Mouse (Mus musculus) ES-Bruce4 (cell line): Measurements from ENCODE around the gene Cnpy2. TPM values are rescaled to one million over a fixed set of nuclear protein-coding genes. Genes with fewer than 3 reads are reported as not detected.
"Not testable (repeated sequence)": the region's sequence is repeated elsewhere in the genome, so short reads cannot be mapped to it uniquely, and the experiment has no call there.

ENCODE experiments used
- H3K27ac ChIP-seq: 2 replicates; pipeline ENCODE4 v1.5.1; 2012; ENCODE audit warnings: low read length, inconsistent platforms; ENCODE audit not compliant: insufficient read depth
- H3K27me3 ChIP-seq: 2 replicates; pipeline ENCODE4 v1.6.1; 2012; ENCODE audit warnings: mild to moderate bottlenecking, low read length, inconsistent platforms; ENCODE audit not compliant: control insufficient read depth, poor library complexity, insufficient read depth, severe bottlenecking
- H3K36me3 ChIP-seq: 2 replicates; pipeline ENCODE4 v1.6.1; 2012; ENCODE audit warnings: inconsistent platforms, mild to moderate bottlenecking, low read length, moderate library complexity; ENCODE audit not compliant: control insufficient read depth, poor library complexity, insufficient read depth, severe bottlenecking
- H3K4me1 ChIP-seq: one replicate; pipeline ENCODE4 v1.8.1; 2011; ENCODE audit warnings: low read length; ENCODE audit not compliant: control insufficient read depth, insufficient read depth
- H3K4me3 ChIP-seq: 2 replicates; pipeline ENCODE4 v1.5.1; 2011; ENCODE audit warnings: low read depth, mild to moderate bottlenecking, low read length
- H3K9ac ChIP-seq: 2 replicates; pipeline ENCODE4 v1.6.1; 2012; ENCODE audit warnings: low read depth, mild to moderate bottlenecking, inconsistent platforms; ENCODE audit not compliant: poor library complexity, severe bottlenecking
- H3K9me3 ChIP-seq: replicated peaks from 2 replicates; pipeline ENCODE4 v1.6.1; 2012; ENCODE audit warnings: mild to moderate bottlenecking, low read length, inconsistent platforms; ENCODE audit not compliant: control insufficient read depth, poor library complexity, insufficient read depth, severe bottlenecking
- CTCF ChIP-seq: IDR thresholded peaks from one replicate; pipeline ENCODE4 v1.8.1; 2011; ENCODE audit warnings: low read depth, low read length
- EP300 ChIP-seq: IDR thresholded peaks from 2 replicates; pipeline ENCODE4 v1.6.1; 2011; ENCODE audit warnings: low read depth, low read length; ENCODE audit not compliant: insufficient read depth
- POLR2A ChIP-seq: IDR thresholded peaks from one replicate; pipeline ENCODE4 v1.8.1; 2011; ENCODE audit warnings: low read length; ENCODE audit not compliant: insufficient read depth
- polyA plus RNA-seq: library from polyadenylated mRNA; stranded (reverse); fragments of >200 nt; gene quantifications from 2 replicates; pipeline ENCODE4 v1.2.4, GENCODE M21; 2011; ENCODE audit warnings: low read depth; ENCODE audit not compliant: missing spikeins, insufficient read depth, insufficient read length

Gene Cnpy2
- polyA plus RNA-seq, 1 experiment = 62.9 TPM

GRCm38 (mm10) chr10:128282886-128283450, 39.3 kb upstream of the Cnpy2 start:
- TF ChIP-seq POLR2A (no peak), EP300 (no peak), CTCF (no peak)
- Histone ChIP-seq H3K9ac (no peak overlapping the region), H3K27ac (no peak overlapping the region), H3K4me1 (no peaks in the 10 kb centered on the region), H3K27me3 (no peaks in the 10 kb centered on the region), H3K9me3 (no peaks in the 10 kb centered on the region), H3K36me3 (peaks cover 29% of the 10 kb centered on the region), H3K4me3 (peak overlapping the region; percentile 8)

DNA sequence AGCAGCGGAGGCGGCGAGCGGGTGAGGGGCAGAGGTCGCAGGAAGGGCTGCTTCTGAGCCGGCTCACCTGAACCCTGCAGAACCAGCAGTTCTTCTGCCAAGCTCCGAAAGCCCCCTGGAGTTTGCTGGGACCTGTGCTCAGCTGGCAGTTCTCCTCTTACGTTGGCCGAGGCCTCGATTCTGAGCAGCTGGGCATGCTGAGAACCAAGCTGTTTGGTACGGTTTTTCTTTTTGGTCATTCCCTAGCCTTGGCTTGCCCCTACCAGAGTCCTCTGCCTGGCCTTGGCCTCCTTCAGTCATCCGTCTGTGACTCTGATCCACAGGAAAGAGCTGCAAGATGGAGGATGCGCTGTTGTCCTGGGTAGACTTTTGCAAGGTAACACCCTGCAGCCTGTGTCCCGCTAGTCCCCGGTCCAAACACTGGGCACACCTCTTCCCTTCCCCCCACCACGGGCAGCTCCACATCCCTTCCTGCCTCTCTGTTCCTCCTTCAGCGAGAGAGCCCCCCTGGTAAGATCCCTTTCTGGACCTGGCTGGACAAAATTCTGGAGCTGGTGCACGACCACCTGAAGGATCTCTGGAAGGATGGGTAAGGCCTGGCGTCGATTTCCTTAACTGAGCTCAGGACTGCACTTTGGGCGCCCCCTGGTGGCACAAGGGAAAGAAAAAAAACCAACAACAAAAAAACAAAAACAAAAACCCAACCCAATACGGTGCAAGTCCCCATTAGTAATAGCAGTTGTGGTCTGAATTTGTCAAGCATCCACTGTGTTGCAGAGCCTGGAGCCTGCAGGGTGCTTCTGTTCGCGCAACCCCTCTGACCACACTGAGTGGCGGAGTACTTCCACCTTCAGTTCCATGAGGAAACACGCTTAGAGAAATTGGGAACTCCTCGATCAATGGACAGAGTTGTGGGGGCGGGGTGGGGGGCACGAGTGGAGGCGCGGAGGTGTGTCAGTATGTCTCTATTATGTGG, 38.4 kb upstream of the Cnpy2 start:
- TF ChIP-seq POLR2A (no peak), CTCF (peak; percentile 72)
- peak overlapping the region; percentile 10; the same call in 1 of the 2 replicates for H3K9ac ChIP-seq

DNA sequence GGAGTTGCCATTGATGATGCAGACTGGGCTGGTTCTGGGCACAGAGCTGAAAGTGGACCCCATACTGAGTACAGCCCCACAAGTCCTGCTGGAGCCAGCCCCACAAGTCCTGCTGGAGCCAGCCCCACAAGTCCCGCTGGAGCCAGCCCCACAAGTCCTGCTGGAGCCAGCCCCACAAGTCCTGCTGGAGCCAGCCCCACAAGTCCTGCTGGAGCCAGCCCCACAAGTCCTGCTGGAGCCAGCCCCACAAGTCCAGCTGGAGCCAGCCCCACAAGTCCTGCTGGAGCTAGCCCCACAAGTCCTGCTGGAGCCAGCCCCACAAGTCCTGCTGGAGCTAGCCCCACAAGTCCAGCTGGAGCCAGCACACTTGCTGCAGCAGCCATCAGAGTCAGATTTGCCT, 31.7 kb upstream of the Cnpy2 start:
- H3K36me3 ChIP-seq = peaks cover 24% of the 10 kb centered on the region
- not testable (repeated sequence) for H3K9ac ChIP-seq, H3K27me3 ChIP-seq, H3K27ac ChIP-seq, H3K4me1 ChIP-seq, H3K4me3 ChIP-seq, H3K9me3 ChIP-seq

More for the DNA sequence above, 38.4 kb upstream of the Cnpy2 start:
- Histone ChIP-seq H3K27me3 (no peaks in the 10 kb centered on the region), H3K4me3 (peak overlapping the region; percentile 25), H3K36me3 (peaks cover 23% of the 10 kb centered on the region), H3K4me1 (no peaks in the 10 kb centered on the region), H3K9me3 (no peaks in the 10 kb centered on the region), H3K27ac (peak overlapping the region; percentile 5; the same call in 1 of the 2 replicates)

GRCm38 (mm10) chr10:128296370-128297090, 25.7 kb upstream of the Cnpy2 start:
- no peak overlapping the region for H3K9ac ChIP-seq
- peaks cover 7% of the 10 kb centered on the region for H3K36me3 ChIP-seq

DNA sequence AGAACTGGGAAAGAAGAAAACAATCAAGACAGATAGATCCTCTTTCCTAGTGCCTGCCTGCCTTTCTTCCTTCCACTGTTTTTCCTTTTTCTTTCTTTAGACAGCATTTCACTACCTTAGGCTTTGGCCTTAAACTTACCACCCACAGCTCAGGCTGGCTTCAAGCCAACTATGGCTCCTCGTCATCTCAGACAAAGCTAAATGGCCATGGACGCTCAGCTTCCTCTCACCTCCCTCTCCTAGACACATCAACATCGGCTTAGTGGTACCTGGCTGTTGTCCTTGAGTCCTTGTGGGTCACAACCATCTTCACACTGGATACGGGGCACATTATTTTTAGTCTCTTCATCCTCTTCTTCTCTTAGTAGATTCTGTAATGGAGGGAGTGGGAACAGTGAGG, 25.0 kb upstream of the Cnpy2 start:
- H3K27me3 ChIP-seq = no peaks in the 10 kb centered on the region
- TF ChIP-seq POLR2A (no peak), EP300 (no peak), CTCF (no peak)
- peak overlapping the region; percentile 34 for H3K4me3 ChIP-seq
- H3K27ac ChIP-seq = no peak overlapping the region
- H3K9ac ChIP-seq = peak overlapping the region; percentile 9; the same call in 1 of the 2 replicates
- no peaks in the 10 kb centered on the region; the same call in 1 of the 2 replicates for H3K36me3 ChIP-seq
- H3K4me1 ChIP-seq = no peaks in the 10 kb centered on the region
- no peaks in the 10 kb centered on the region for H3K9me3 ChIP-seq

More at GRCm38 (mm10) chr10:128296370-128297090, 25.7 kb upstream of the Cnpy2 start:
- Histone ChIP-seq H3K4me3 (no peak overlapping the region), H3K27ac (no peak overlapping the region), H3K9me3 (no peaks in the 10 kb centered on the region), H3K4me1 (no peaks in the 10 kb centered on the region), H3K27me3 (no peaks in the 10 kb centered on the region)
- TF ChIP-seq CTCF = no peak
- no peak for TF ChIP-seq EP300
- TF ChIP-seq POLR2A = no peak

DNA sequence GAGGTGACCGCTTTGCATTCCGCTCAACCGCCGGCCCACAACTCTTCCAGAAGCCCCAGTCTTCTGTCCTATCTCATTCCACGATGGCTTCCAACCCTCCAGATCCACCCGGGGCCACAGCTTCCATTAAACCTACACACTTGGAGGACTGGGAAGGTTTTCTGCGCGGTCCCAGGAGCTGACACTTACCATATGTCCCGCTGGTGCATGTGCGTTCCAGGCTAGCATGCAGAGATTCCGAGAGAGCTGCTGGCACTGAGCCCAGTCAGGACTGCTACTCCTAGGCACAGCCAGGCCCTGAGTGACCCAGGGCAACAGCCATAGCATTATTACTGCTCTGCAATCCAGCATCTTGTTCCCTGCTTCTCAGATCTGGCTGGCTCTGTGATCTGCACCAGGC, 24.6 kb upstream of the Cnpy2 start:
- TF ChIP-seq POLR2A = no peak
- no peak for TF ChIP-seq EP300
- TF ChIP-seq CTCF = no peak
- Histone ChIP-seq H3K27me3 (no peaks in the 10 kb centered on the region), H3K27ac (no peak overlapping the region), H3K4me1 (no peaks in the 10 kb centered on the region), H3K4me3 (peak overlapping the region; percentile 34), H3K36me3 (no peaks in the 10 kb centered on the region; the same call in 1 of the 2 replicates), H3K9ac (peak overlapping the region; percentile 9; the same call in 1 of the 2 replicates), H3K9me3 (no peaks in the 10 kb centered on the region)
